Mouse (Mus musculus): ENCODE data around the gene Nucks1. TPM values are rescaled to one million over a fixed set of nuclear protein-coding genes. Genes with fewer than 3 reads are reported as not detected.

Nucks1 gene
- polyA plus RNA-seq, 1 experiment from 2014 or later: 62.9 TPM

Other genes with a start within 250 kb of the Nucks1 start
- gene Rab7b, start 221.8 kb upstream of the Nucks1 start, polyA plus RNA-seq (2015; fragmentation: Nextera tagmentation; extraction: Ambion mirVana): 0.37 and 1.3 TPM in 2 replicates
- gene Slc26a9, start 166.5 kb upstream of the Nucks1 start, polyA plus RNA-seq (2015; fragmentation: Nextera tagmentation; extraction: Ambion mirVana): 0.04 and 0.09 TPM in 2 replicates
- gene Pm20d1, start 113.2 kb upstream of the Nucks1 start, polyA plus RNA-seq (2015; fragmentation: Nextera tagmentation; extraction: Ambion mirVana): 0.19 and 0.69 TPM in 2 replicates
- gene Slc41a1, start 83.0 kb upstream of the Nucks1 start, polyA plus RNA-seq (2015; fragmentation: Nextera tagmentation; extraction: Ambion mirVana): 14.2 and 16.0 TPM in 2 replicates
- gene Rab29, start 43.3 kb upstream of the Nucks1 start, polyA plus RNA-seq (2015; fragmentation: Nextera tagmentation; extraction: Ambion mirVana): 8.0 and 8.6 TPM in 2 replicates
- gene Slc45a3, start 52.4 kb downstream of the Nucks1 start, polyA plus RNA-seq (2015; fragmentation: Nextera tagmentation; extraction: Ambion mirVana): 1.8 and 2.4 TPM in 2 replicates
- 12.0 and 14.6 TPM in 2 replicates for gene Elk4, start 97.1 kb downstream of the Nucks1 start, polyA plus RNA-seq (2015; fragmentation: Nextera tagmentation; extraction: Ambion mirVana)
- gene Mfsd4a, start 157.5 kb downstream of the Nucks1 start, polyA plus RNA-seq (2015; fragmentation: Nextera tagmentation; extraction: Ambion mirVana): 8.8 and 8.9 TPM in 2 replicates
- gene Cdk18, start 229.2 kb downstream of the Nucks1 start, polyA plus RNA-seq (2015; fragmentation: Nextera tagmentation; extraction: Ambion mirVana): 0.18 and 0.69 TPM in 2 replicates

Data from forebrain, embryonic 15.5 days (tissue).